Mouse (Mus musculus): Measurements from ENCODE around the gene Fgfr1op.
"Not testable (repeated sequence)": the region's sequence is repeated elsewhere in the genome, so short reads cannot be mapped to it uniquely, and the experiment has no call there.

Gene Fgfr1op

DNA sequence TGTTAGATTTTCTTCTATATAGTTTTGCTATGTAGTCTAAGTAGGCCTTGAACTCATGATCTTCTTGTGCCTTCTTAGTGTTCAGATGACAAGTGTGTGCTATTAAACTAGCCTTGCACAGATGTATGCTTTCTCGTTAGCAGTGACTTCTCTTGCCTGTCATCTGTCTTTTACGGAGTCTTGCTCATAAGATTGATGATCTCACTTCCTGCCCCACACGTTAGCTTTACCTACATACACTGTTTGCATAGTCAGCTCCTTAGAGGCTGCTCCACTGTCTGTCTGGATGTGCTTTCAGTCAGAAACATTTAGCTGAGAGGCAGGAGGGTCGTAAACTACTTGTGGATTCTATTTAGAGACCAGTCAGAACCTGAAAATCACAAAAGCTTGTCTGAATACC lies 5.8 kb downstream of the Fgfr1op start:
- no peak for DNase-seq

- no peak for DNase-seq
Observed at GRCm38 (mm10) chr17:8177090-8177489, 11.8 kb downstream of the Fgfr1op start.

DNA sequence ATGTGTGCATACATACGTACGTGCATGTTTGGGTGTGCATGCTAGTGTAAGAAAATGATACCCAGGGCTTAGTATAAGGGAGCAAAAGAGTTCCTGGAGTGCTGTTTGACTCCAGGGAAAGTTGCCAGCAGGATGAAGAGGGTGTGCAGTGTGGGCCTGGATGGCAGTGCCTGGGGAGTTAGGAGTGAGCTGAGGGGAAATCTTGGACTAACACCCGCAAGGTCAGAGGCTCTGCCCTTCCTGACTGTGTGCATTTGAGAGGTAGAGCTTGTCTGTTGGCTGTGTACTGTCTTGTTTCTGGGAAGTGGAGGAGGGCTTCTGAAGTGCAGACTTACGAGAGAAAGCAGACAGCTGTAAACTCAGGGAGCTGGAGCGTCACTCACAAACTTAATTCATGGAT lies 18.5 kb downstream of the Fgfr1op start:
- DNase-seq = no peak

DNA sequence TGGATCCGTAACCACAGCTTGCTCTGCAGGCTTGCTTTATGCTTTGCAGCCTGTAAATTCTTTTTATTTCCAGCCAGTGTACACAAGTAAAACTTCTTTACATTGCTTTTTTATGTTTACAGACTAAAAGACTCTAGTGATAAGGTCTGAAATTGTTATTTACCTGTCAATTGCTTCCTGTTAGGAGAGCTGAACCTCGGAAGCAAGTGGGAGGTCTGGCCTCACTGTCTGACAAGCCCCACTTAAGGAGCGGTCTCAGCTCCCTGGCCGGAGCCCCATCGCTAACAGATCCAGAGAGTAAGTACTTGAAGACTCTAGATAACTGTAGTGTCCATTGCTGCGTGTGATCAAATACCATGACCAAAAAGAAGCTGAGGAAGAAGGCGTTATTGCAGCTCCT lies 18.9 kb downstream of the Fgfr1op start:
- no peak for DNase-seq

DNA sequence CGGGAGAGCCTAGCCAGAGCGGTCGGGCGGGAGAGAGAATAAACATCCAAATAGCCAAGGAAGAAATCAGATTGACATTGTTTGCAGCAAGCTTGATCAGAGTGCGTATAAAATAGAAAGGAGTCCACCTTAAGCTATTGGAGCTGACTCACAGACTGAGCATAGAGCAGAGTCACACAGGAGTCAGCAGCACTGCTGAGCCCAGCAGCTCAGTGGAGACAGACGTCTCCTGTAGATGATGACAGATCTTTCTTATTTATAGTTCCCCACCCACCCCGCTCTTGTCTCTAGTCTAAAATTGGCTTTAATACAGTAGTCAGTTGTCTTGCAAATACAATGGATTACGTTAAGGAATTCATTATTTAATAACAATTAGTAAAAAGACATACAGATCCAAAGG lies 28.4 kb downstream of the Fgfr1op start:
- DNase-seq = no peak

DNA sequence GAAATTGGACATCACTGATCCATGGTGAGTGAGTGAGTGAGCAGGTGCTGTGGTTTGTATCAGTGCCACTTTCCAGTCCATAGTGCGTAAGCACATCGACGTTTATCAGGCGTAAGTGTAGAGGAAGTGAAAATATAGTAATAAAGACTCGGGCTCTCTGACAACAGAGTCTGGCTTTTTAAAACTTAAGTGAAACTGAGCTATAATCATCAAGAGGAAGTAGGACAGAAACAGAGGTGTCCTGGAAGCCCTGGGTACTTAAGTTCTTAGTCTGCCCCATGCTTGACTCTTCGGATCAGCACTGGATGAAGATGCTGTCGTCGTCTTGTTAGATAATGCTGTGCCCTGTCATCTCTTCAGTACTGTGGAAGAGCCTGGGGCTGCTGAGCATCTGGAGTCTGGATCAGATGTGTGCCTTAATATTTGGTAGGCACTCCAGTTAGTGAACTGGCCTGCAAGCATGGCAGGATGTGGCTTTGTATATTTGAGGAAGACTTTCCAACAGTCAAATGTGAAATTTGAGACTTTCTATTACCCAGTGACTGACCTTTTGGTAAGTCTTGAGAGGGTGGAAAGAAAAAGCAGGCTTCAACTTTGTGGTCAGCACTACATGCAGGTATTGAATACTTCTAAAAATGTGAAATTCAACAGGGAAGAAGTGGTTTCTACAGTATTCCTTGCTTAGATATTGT lies 30.5 kb downstream of the Fgfr1op start:
- no peak for DNase-seq

GRCm38 (mm10) chr17:8197652-8198051 lies 32.4 kb downstream of the Fgfr1op start:
- no peak for DNase-seq

- DNase-seq = no peak
Observed at GRCm38 (mm10) chr17:8199067-8199935, 34.0 kb downstream of the Fgfr1op start.

DNA sequence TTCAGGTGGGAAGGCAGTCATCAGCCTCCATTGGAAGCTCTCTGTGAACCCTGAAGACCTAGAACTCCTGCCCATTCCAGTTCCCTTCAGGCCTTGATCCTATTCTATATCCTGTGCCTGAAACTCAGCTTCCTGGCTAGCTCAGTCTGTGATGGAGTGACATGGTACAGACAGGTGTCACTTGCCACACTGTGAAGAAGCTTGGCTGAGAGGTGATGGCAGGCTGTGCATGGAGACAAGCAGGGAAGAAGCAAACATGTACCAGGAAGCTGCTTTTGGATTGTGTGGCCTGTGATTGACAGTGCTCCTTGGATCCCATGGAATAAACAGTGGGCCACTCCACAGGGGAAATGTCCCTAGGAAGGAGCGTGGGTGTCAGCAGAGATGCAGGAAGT lies 34.6 kb downstream of the Fgfr1op start:
- no peak for DNase-seq

GRCm38 (mm10) chr17:8203487-8203886 lies 38.2 kb downstream of the Fgfr1op start:
- DNase-seq = no peak

DNA sequence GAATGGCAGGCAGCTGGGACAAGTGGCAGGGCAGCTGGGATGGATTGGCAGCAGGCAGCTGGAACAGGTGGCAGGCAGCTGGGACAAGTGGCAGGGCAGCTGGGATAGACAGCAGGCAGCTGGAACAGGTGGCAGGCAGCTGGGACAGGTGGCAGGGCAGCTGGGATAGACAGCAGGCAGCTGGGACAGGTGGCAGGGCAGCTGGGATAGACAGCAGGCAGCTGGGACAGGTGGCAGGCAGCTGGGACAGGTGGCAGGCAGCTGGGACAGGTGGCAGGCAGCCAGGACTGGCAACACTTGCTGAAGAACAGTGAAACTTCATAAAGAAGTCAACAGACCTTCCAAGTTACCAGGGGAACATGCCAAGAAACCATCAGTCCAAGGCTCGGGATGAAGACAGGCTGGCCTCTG lies 39.9 kb downstream of the Fgfr1op start:
- DNase-seq = not testable (repeated sequence)

DNA sequence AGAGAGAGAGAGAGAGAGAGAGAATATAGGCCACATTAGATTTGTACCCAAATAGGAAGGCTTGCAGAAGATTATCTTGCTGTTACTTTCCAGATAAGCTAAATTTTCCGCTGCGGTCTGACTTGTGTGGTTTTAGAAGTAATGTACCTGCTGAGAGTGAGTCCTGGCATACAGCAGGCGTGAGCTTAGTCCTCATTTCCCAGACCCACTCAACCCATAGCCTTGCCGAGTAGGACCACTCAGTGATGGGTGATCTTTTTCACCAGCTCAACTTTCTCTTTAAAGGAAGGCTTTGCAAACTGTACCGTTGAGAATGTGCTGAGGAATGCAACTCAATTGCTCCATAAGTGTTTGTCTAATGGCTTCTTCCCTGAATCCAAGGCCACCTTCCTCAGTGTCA lies 41.4 kb downstream of the Fgfr1op start:
- no peak for DNase-seq

- DNase-seq = no peak
Observed at GRCm38 (mm10) chr17:8209696-8210095, 44.4 kb downstream of the Fgfr1op start.

GRCm38 (mm10) chr17:8210170-8210569 lies 44.9 kb downstream of the Fgfr1op start:
- DNase-seq = no peak

DNA sequence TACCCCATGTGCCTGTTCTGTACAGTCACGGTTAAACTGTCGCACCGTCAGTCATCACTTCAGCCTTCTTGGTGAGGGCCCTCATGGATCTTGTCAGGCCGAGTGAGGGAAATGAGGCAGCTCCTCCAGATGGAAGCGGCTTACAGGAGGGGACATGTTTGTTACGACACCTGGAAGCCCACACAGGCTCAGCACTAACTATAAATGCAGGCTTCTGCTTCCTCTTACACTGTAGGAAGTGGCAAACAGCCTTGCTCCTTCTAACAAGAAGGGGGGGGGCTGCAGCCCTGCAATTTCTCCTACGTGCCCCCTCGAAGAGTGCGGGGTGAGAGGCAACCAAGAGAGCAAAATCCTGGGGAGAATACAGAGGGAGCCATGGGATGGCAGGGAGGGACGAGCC lies 45.4 kb downstream of the Fgfr1op start:
- no peak for DNase-seq

- no peak for DNase-seq
Observed at GRCm38 (mm10) chr17:8211399-8211798, 46.1 kb downstream of the Fgfr1op start.

- no peak for DNase-seq
Observed at GRCm38 (mm10) chr17:8214369-8214768, 49.1 kb downstream of the Fgfr1op start.

GRCm38 (mm10) chr17:8215016-8215745 lies 49.9 kb downstream of the Fgfr1op start:
- DNase-seq = no peak

DNA sequence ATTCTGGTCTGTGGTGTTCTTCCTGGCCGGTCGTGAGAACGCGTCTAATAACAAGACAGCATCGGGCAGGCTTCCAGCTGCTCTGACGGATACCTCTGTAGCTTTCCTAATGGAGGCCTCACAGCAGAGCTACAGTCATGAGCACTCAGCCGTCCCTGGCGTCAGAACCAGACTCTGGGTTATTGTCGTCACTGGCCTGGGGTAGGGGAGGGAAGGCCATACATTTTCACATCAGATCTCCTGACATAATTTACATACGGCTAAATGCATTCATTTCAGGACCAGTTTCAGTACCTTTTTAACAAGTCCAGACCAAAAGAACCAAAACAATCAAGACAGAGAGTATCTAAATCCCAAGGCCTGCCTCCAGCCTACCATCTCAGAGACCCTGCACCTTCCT lies 57.9 kb downstream of the Fgfr1op start:
- no peak for DNase-seq

GRCm38 (mm10) chr17:8224072-8224471 lies 58.8 kb downstream of the Fgfr1op start:
- no peak for DNase-seq

DNA sequence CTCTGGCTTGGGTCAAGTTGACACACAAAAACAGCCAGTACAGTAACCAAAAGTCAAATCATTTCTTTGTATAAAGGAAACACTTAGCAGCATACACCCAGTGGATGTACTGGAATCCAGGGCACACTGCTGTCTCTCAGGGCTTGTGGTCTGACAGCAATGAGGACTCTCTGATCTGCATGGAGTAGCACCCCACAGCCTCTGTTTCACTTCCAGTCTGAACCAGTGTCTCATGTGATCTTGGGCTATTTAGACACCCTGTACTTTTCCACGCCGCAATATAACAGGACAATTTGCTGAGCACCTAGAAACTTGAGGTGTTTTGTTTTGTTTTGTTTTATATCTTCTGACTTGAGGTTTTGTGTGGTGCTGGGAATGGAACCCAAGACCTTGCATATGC lies 59.9 kb downstream of the Fgfr1op start:
- no peak for DNase-seq

GRCm38 (mm10) chr17:8225746-8226145 lies 60.4 kb downstream of the Fgfr1op start:
- DNase-seq = no peak

DNA sequence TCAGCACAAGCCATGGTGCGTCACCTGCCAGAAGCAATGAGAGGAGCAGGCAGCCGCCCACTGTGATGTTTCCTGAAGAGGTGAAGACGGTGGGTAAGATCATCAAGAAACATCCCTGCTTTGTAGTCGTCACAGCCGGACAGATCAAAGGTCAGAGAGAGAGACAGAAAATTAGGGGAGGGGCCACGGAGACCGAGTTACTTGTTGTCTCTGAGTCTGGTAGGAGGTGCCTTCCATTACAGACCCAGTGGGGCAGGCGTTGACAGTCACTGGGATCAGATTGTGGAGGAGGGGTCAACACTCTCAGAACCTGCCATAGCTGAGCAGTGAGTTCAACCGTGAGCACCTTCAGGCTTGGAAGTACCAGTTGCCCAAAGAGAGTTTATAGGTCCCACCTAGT lies 63.3 kb downstream of the Fgfr1op start:
- DNase-seq = no peak

DNA sequence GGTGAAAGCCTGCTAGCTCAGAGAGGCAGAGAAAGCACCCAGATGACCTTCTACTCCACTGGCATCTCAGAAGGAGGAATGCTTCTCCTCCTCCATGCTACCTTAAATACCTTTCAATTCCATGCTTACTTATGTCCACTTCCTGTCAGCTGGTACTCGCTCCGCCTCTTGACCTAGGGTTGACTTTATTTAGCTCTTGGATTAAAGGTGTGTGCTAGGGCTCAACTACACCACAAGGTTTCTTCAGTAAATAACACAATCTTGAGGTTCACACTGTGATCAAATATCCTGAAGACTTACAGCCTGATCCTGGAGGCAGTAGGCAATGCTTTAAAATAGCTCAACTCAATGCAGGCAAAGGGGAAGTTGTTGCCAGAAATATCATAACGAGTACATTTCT lies 64.3 kb downstream of the Fgfr1op start:
- no peak for DNase-seq
